Mouse (Mus musculus): ENCODE measurements around the gene Bnip1. TPM values are rescaled to one million over a fixed set of nuclear protein-coding genes. Genes with fewer than 3 reads are reported as not detected.

Bnip1 gene
- polyA plus RNA-seq, 1 experiment from 2014 or later = 21.0 TPM

- 0 out of 2 replicates have a peak, but pooled peaks cover 3% of the 10 kb centered on the region for H3K4me1 ChIP-seq (replicated peaks)
- no peak overlapping the region for H3K4me2 ChIP-seq
- H3K9me3 ChIP-seq (replicated peaks) = no peaks in the 10 kb centered on the region
- ATAC-seq (ENCODE audit: insufficient read depth) = no peak
- peaks cover 79% of the 10 kb centered on the region for H3K27me3 ChIP-seq
- no peak overlapping the region for H3K9ac ChIP-seq
- no peak overlapping the region for H3K27ac ChIP-seq (replicated peaks)
- H3K36me3 ChIP-seq (replicated peaks) = no peaks in the 10 kb centered on the region
- H3K4me3 ChIP-seq (replicated peaks) = no peak overlapping the region
- WGBS (ENCODE audit: insufficient replicate concordance) = 11% methylated on average over 3 of the region's 9 CpGs
Measured at GRCm38 (mm10) chr17:26834966-26835755, 54.3 kb downstream of the Bnip1 start.

- Histone ChIP-seq H3K4me3 (replicated peaks) (no peak overlapping the region), H3K27me3 (peaks cover 82% of the 10 kb centered on the region), H3K9ac (no peak overlapping the region), H3K36me3 (replicated peaks) (no peaks in the 10 kb centered on the region), H3K4me1 (replicated peaks) (0 out of 2 replicates have a peak, but pooled peaks cover 3% of the 10 kb centered on the region), H3K27ac (replicated peaks) (no peak overlapping the region), H3K4me2 (no peak overlapping the region), H3K9me3 (replicated peaks) (no peaks in the 10 kb centered on the region)
- no peak for ATAC-seq (ENCODE audit: insufficient read depth)
- WGBS (ENCODE audit: insufficient replicate concordance) = 20% methylated on average over 8 of the region's 8 CpGs
Measured at GRCm38 (mm10) chr17:26835956-26836355, 55.1 kb downstream of the Bnip1 start.

GRCm38 (mm10) chr17:26836377-26836776 is 55.5 kb downstream of the Bnip1 start:
- H3K27me3 ChIP-seq = peaks cover 86% of the 10 kb centered on the region
- no peak overlapping the region for H3K4me2 ChIP-seq
- H3K36me3 ChIP-seq (replicated peaks) = no peaks in the 10 kb centered on the region
- H3K27ac ChIP-seq (replicated peaks) = no peak overlapping the region
- H3K9me3 ChIP-seq (replicated peaks) = no peaks in the 10 kb centered on the region
- H3K4me1 ChIP-seq (replicated peaks) = 0 out of 2 replicates have a peak, but pooled peaks cover 3% of the 10 kb centered on the region
- no peak for ATAC-seq (ENCODE audit: insufficient read depth)
- no peak overlapping the region for H3K9ac ChIP-seq
- 17% methylated on average over 5 of the region's 5 CpGs for WGBS (ENCODE audit: insufficient replicate concordance)
- no peak overlapping the region for H3K4me3 ChIP-seq (replicated peaks)

- peaks cover 92% of the 10 kb centered on the region for H3K27me3 ChIP-seq
- H3K9ac ChIP-seq = no peak overlapping the region
- no peaks in the 10 kb centered on the region for H3K36me3 ChIP-seq (replicated peaks)
- H3K4me2 ChIP-seq = no peak overlapping the region
- no peaks in the 10 kb centered on the region for H3K9me3 ChIP-seq (replicated peaks)
- H3K4me3 ChIP-seq (replicated peaks) = no peak overlapping the region
- no peak for ATAC-seq (ENCODE audit: insufficient read depth)
- 3% methylated on average over 19 of the region's 19 CpGs for WGBS (ENCODE audit: insufficient replicate concordance)
- H3K4me1 ChIP-seq (replicated peaks) = 0 out of 2 replicates have a peak, but pooled peaks cover 3% of the 10 kb centered on the region
- no peak overlapping the region for H3K27ac ChIP-seq (replicated peaks)
Measured at GRCm38 (mm10) chr17:26836786-26837545, 56.1 kb downstream of the Bnip1 start.

- Histone ChIP-seq H3K9ac (no peak overlapping the region), H3K36me3 (replicated peaks) (no peaks in the 10 kb centered on the region), H3K4me3 (replicated peaks) (no peak overlapping the region), H3K27ac (replicated peaks) (no peak overlapping the region), H3K4me2 (no peak overlapping the region), H3K9me3 (replicated peaks) (no peaks in the 10 kb centered on the region), H3K4me1 (replicated peaks) (0 out of 2 replicates have a peak, but pooled peaks cover 3% of the 10 kb centered on the region), H3K27me3 (peaks cover 98% of the 10 kb centered on the region)
- 4% methylated on average over 7 of the region's 7 CpGs for WGBS (ENCODE audit: insufficient replicate concordance)
- no peak for ATAC-seq (ENCODE audit: insufficient read depth)
Measured at GRCm38 (mm10) chr17:26837546-26837985, 56.7 kb downstream of the Bnip1 start.

- peaks cover 100% of the 10 kb centered on the region for H3K27me3 ChIP-seq
- WGBS (ENCODE audit: insufficient replicate concordance) = 3% methylated on average over 37 of the region's 37 CpGs
- no peak overlapping the region for H3K4me3 ChIP-seq (replicated peaks)
- H3K9me3 ChIP-seq (replicated peaks) = no peaks in the 10 kb centered on the region
- no peaks in the 10 kb centered on the region for H3K36me3 ChIP-seq (replicated peaks)
- H3K27ac ChIP-seq (replicated peaks) = no peak overlapping the region
- 0 out of 2 replicates have a peak, but pooled peaks cover 5% of the 10 kb centered on the region for H3K4me1 ChIP-seq (replicated peaks)
- no peak for ATAC-seq (ENCODE audit: insufficient read depth)
- no peak overlapping the region for H3K4me2 ChIP-seq
- H3K9ac ChIP-seq = no peak overlapping the region
Measured at GRCm38 (mm10) chr17:26838191-26838910, 57.5 kb downstream of the Bnip1 start.

- H3K4me2 ChIP-seq = peak overlapping the region; percentile 6; the same call in 1 of the 2 replicates
- no peak overlapping the region for H3K9ac ChIP-seq
- no peaks in the 10 kb centered on the region for H3K9me3 ChIP-seq (replicated peaks)
- WGBS (ENCODE audit: insufficient replicate concordance) = 2% methylated on average over 87 of the region's 87 CpGs
- H3K36me3 ChIP-seq (replicated peaks) = no peaks in the 10 kb centered on the region
- H3K4me3 ChIP-seq (replicated peaks) = no peak overlapping the region
- no peak overlapping the region for H3K27ac ChIP-seq (replicated peaks)
- H3K27me3 ChIP-seq = peaks cover 100% of the 10 kb centered on the region
- 0 out of 2 replicates have a peak, but pooled peaks cover 5% of the 10 kb centered on the region for H3K4me1 ChIP-seq (replicated peaks)
- ATAC-seq (ENCODE audit: insufficient read depth) = no peak
Measured at GRCm38 (mm10) chr17:26838911-26839717, 58.2 kb downstream of the Bnip1 start.

GRCm38 (mm10) chr17:26839718-26840438 is 59.0 kb downstream of the Bnip1 start:
- Histone ChIP-seq H3K36me3 (replicated peaks) (no peaks in the 10 kb centered on the region), H3K4me3 (replicated peaks) (no peak overlapping the region), H3K27me3 (peaks cover 100% of the 10 kb centered on the region), H3K4me1 (replicated peaks) (0 out of 2 replicates have a peak, but pooled peaks cover 9% of the 10 kb centered on the region), H3K27ac (replicated peaks) (no peak overlapping the region), H3K4me2 (no peak overlapping the region), H3K9ac (no peak overlapping the region), H3K9me3 (replicated peaks) (no peaks in the 10 kb centered on the region)
- WGBS (ENCODE audit: insufficient replicate concordance) = 3% methylated on average over 26 of the region's 26 CpGs
- no peak for ATAC-seq (ENCODE audit: insufficient read depth)

GRCm38 (mm10) chr17:26840439-26840780 is 59.5 kb downstream of the Bnip1 start:
- Histone ChIP-seq H3K4me3 (replicated peaks) (no peak overlapping the region), H3K9ac (no peak overlapping the region), H3K27me3 (peaks cover 100% of the 10 kb centered on the region), H3K36me3 (replicated peaks) (no peaks in the 10 kb centered on the region), H3K9me3 (replicated peaks) (no peaks in the 10 kb centered on the region), H3K4me2 (no peak overlapping the region), H3K4me1 (replicated peaks) (0 out of 2 replicates have a peak, but pooled peaks cover 9% of the 10 kb centered on the region), H3K27ac (replicated peaks) (no peak overlapping the region)
- WGBS (ENCODE audit: insufficient replicate concordance) = 7% methylated on average over 9 of the region's 9 CpGs
- ATAC-seq (ENCODE audit: insufficient read depth) = no peak

Measured in liver, embryonic 15.5 days (tissue).